Mouse (Mus musculus) heart, embryonic 14.5 days (tissue): ENCODE results near the gene Actn1. TPM values are rescaled to one million over a fixed set of nuclear protein-coding genes. Genes with fewer than 3 reads are reported as not detected.

Experiments
- ATAC-seq: fragments of 200-750 bp; cut with Nextera tagmentation; 2 replicates; pipeline ENCODE4 v1.8.0; 2017; ENCODE audit warnings: low read depth, moderate TSS enrichment; ENCODE audit not compliant: insufficient number of reproducible peaks, insufficient read depth, low FRiP score
- H3K27ac ChIP-seq, 2 experiments: fragments of 200-500 bp in 1 of 2; fragments of 300-500 bp in 1 of 2; sonication (generic) in 1 of 2; replicated peaks in 1 of 2; 2 replicates each; pipeline ENCODE4 v1.5.1; 2012 to 2014; ENCODE audit warnings: low read depth in 2 of 2, low read length in 2 of 2, control low read depth in 1 of 2, mild to moderate bottlenecking in 1 of 2, mixed read lengths in 1 of 2; ENCODE audit not compliant: control insufficient read depth in 1 of 2, insufficient read depth in 1 of 2
- H3K27me3 ChIP-seq: fragments of 300-500 bp; sonication (generic); 2 replicates; pipeline ENCODE4 v1.6.1; 2014; ENCODE audit warnings: mild to moderate bottlenecking, low read length, control low read depth; ENCODE audit not compliant: control insufficient read depth, insufficient read depth
- H3K36me3 ChIP-seq: fragments of 300-500 bp; sonication (generic); 2 replicates; pipeline ENCODE4 v1.6.1; 2014; ENCODE audit warnings: mild to moderate bottlenecking, control low read depth, low read length, mixed read lengths; ENCODE audit not compliant: control insufficient read depth, insufficient read depth
- H3K4me1 ChIP-seq, 2 experiments: fragments of 200-500 bp in 1 of 2; fragments of 300-500 bp in 1 of 2; sonication (generic) in 1 of 2; 2 replicates each; pipeline ENCODE4 v1.6.1; 2012 to 2014; ENCODE audit warnings: low read length in 2 of 2, control low read depth in 1 of 2, mixed read lengths in 1 of 2; ENCODE audit not compliant: control insufficient read depth in 2 of 2, insufficient read depth in 2 of 2
- H3K4me2 ChIP-seq: fragments of 300-500 bp; sonication (generic); 2 replicates; pipeline ENCODE4 v1.6.1; 2014; ENCODE audit warnings: mild to moderate bottlenecking, low read length
- H3K4me3 ChIP-seq, 2 experiments: fragments of 200-500 bp in 1 of 2; fragments of 300-500 bp in 1 of 2; sonication (generic) in 1 of 2; 2 replicates each; pipeline ENCODE4 v1.5.1; 2012 to 2014; ENCODE audit warnings: low read length in 2 of 2, mild to moderate bottlenecking in 2 of 2, control low read depth in 1 of 2, low read depth in 1 of 2, moderate library complexity in 1 of 2; ENCODE audit not compliant: control insufficient read depth in 1 of 2, insufficient read depth in 1 of 2
- H3K9ac ChIP-seq: fragments of 300-500 bp; sonication (generic); 2 replicates; pipeline ENCODE4 v1.6.1; 2014; ENCODE audit warnings: mild to moderate bottlenecking, low read length
- H3K9me3 ChIP-seq: fragments of 300-500 bp; sonication (generic); 2 replicates; pipeline ENCODE4 v1.6.1; 2016; ENCODE audit warnings: low read length, control low read depth; ENCODE audit not compliant: control insufficient read depth
- WGBS: fragments of 180-500 bp; shearing (Covaris S2); extraction: QIAGEN DNeasy Blood & Tissue Kit; methylation state at CpG from one replicate; pipeline ENCODE4 v1.1.7; 2014; 5-methylcytosine and 5-hydroxymethylcytosine counted together
- polyA plus RNA-seq: library from polyadenylated mRNA; unstranded; fragments of >200 nt; fragmentation: Nextera tagmentation; extraction: Ambion mirVana; gene quantifications from 2 replicates; pipeline ENCODE4 v1.2.1, GENCODE M21; 2014

The Actn1 gene
- polyA plus RNA-seq, 1 experiment from 2014 or later = 42.7 TPM

GRCm38 (mm10) chr12:80244755-80245154 is 15.4 kb downstream of the Actn1 start:
- WGBS = 85% methylated on average over 1 of the region's 1 CpGs
- no peak overlapping the region for H3K9ac ChIP-seq
- peaks cover 52 to 84% of the 10 kb centered on the region in 2 experiments for H3K4me1 ChIP-seq
- H3K4me2 ChIP-seq = no peak overlapping the region
- H3K27ac ChIP-seq = no peak overlapping the region
- H3K4me3 ChIP-seq = no peak overlapping the region
- no peaks in the 10 kb centered on the region for H3K27me3 ChIP-seq
- H3K9me3 ChIP-seq = no peaks in the 10 kb centered on the region
- H3K36me3 ChIP-seq = 0 out of 2 replicates have a peak, but pooled peaks cover 7% of the 10 kb centered on the region
- ATAC-seq = no peak

GRCm38 (mm10) chr12:80244127-80244526 is 16.0 kb downstream of the Actn1 start:
- H3K4me2 ChIP-seq = no peak overlapping the region
- peak overlapping the region in 1 of 2 experiments; percentile 41; a peak in 1 of 4 replicates for H3K27ac ChIP-seq
- ATAC-seq = no peak
- H3K9me3 ChIP-seq = no peaks in the 10 kb centered on the region
- WGBS = 51% methylated on average over 6 of the region's 6 CpGs
- H3K4me3 ChIP-seq = no peak overlapping the region
- H3K9ac ChIP-seq = no peak overlapping the region
- H3K27me3 ChIP-seq = no peaks in the 10 kb centered on the region
- H3K36me3 ChIP-seq = 0 out of 2 replicates have a peak, but pooled peaks cover 7% of the 10 kb centered on the region
- H3K4me1 ChIP-seq = peaks cover 55 to 83% of the 10 kb centered on the region in 2 experiments

- H3K4me2 ChIP-seq = 0 out of 2 replicates have a peak overlapping the region, but pooled peaks have one; percentile 3
- 55% methylated on average over 4 of the region's 4 CpGs for WGBS
- no peaks in the 10 kb centered on the region for H3K27me3 ChIP-seq
- peak overlapping the region; percentile 4 to 41; a peak in 2 of 4 replicates for H3K27ac ChIP-seq
- 0 out of 2 replicates have a peak, but pooled peaks cover 6% of the 10 kb centered on the region for H3K36me3 ChIP-seq
- no peaks in the 10 kb centered on the region for H3K9me3 ChIP-seq
- peaks cover 58 to 83% of the 10 kb centered on the region in 2 experiments for H3K4me1 ChIP-seq
- H3K9ac ChIP-seq = no peak overlapping the region
- 0 out of 2 replicates have a peak, but pooled peaks have one; percentile 11 for ATAC-seq
- H3K4me3 ChIP-seq = no peak overlapping the region
Observed at GRCm38 (mm10) chr12:80243335-80243734, 16.8 kb downstream of the Actn1 start.

GRCm38 (mm10) chr12:80239445-80239844 is 20.7 kb downstream of the Actn1 start:
- WGBS = 81% methylated on average over 5 of the region's 5 CpGs
- H3K4me2 ChIP-seq = no peak overlapping the region
- no peak overlapping the region for H3K4me3 ChIP-seq
- ATAC-seq = no peak
- no peaks in the 10 kb centered on the region for H3K9me3 ChIP-seq
- H3K9ac ChIP-seq = no peak overlapping the region
- H3K36me3 ChIP-seq = 0 out of 2 replicates have a peak, but pooled peaks cover 5% of the 10 kb centered on the region
- no peaks in the 10 kb centered on the region for H3K27me3 ChIP-seq
- H3K27ac ChIP-seq = no peak overlapping the region
- H3K4me1 ChIP-seq = peaks cover 33 to 55% of the 10 kb centered on the region in 2 experiments

GRCm38 (mm10) chr12:80238523-80238922 is 21.6 kb downstream of the Actn1 start:
- WGBS = 46% methylated on average over 3 of the region's 3 CpGs
- Histone ChIP-seq H3K9me3 (no peaks in the 10 kb centered on the region), H3K36me3 (0 out of 2 replicates have a peak, but pooled peaks cover 5% of the 10 kb centered on the region), H3K9ac (no peak overlapping the region), H3K27ac (0 out of 4 replicates have a peak overlapping the region, but pooled peaks of 1 of the 2 experiments have one; percentile 6), H3K4me2 (no peak overlapping the region), H3K4me1 (peaks cover 24 to 46% of the 10 kb centered on the region in 2 experiments), H3K27me3 (no peaks in the 10 kb centered on the region), H3K4me3 (no peak overlapping the region)
- ATAC-seq = no peak

GRCm38 (mm10) chr12:80235295-80235694 is 24.9 kb downstream of the Actn1 start:
- no peaks in the 10 kb centered on the region for H3K27me3 ChIP-seq
- no peak overlapping the region for H3K4me2 ChIP-seq
- H3K9me3 ChIP-seq = no peaks in the 10 kb centered on the region
- no peak overlapping the region for H3K9ac ChIP-seq
- no peak for ATAC-seq
- peaks cover 34 to 48% of the 10 kb centered on the region in 2 experiments for H3K4me1 ChIP-seq
- no peak overlapping the region for H3K4me3 ChIP-seq
- WGBS = 90% methylated on average over 1 of the region's 1 CpGs
- peaks cover 12% of the 10 kb centered on the region; the same call in 1 of the 2 replicates for H3K36me3 ChIP-seq
- no peak overlapping the region for H3K27ac ChIP-seq

- ATAC-seq = no peak
- no peaks in the 10 kb centered on the region for H3K27me3 ChIP-seq
- 85% methylated on average over 3 of the region's 3 CpGs for WGBS
- H3K4me1 ChIP-seq = peaks cover 38 to 51% of the 10 kb centered on the region in 2 experiments
- peaks cover 12% of the 10 kb centered on the region; the same call in 1 of the 2 replicates for H3K36me3 ChIP-seq
- H3K9ac ChIP-seq = no peak overlapping the region
- no peak overlapping the region for H3K4me3 ChIP-seq
- H3K9me3 ChIP-seq = no peaks in the 10 kb centered on the region
- H3K27ac ChIP-seq = no peak overlapping the region
- no peak overlapping the region for H3K4me2 ChIP-seq
Observed at GRCm38 (mm10) chr12:80234226-80234625, 25.9 kb downstream of the Actn1 start.

GRCm38 (mm10) chr12:80232840-80233218 is 27.3 kb downstream of the Actn1 start:
- WGBS = 83% methylated on average over 4 of the region's 4 CpGs
- no peak overlapping the region for H3K9ac ChIP-seq
- H3K36me3 ChIP-seq = peaks cover 12% of the 10 kb centered on the region; the same call in 1 of the 2 replicates
- 0 out of 4 replicates have a peak overlapping the region, but pooled peaks of 1 of the 2 experiments have one; percentile 95 for H3K27ac ChIP-seq
- H3K4me3 ChIP-seq = no peak overlapping the region
- no peaks in the 10 kb centered on the region for H3K27me3 ChIP-seq
- H3K9me3 ChIP-seq = no peaks in the 10 kb centered on the region
- H3K4me1 ChIP-seq = peaks cover 44 to 54% of the 10 kb centered on the region in 2 experiments
- H3K4me2 ChIP-seq = no peak overlapping the region
- no peak for ATAC-seq
